Mouse (Mus musculus): ENCODE results near the gene Dad1. TPM values are rescaled to one million over a fixed set of nuclear protein-coding genes. Genes with fewer than 3 reads are reported as not detected.
"Not testable (repeated sequence)": the region's sequence is repeated elsewhere in the genome, so short reads cannot be mapped to it uniquely, and the experiment has no call there.

Gene Dad1
- polyA plus RNA-seq, 1 experiment, result 130 TPM

GRCm38 (mm10) chr14:54234231-54235040 is 19.5 kb downstream of the Dad1 start:
- TF ChIP-seq CTCF (IDR thresholded peaks at IDR 0.05; ENCODE audit: low read depth, low read length) (no peak), POLR2A (IDR thresholded peaks at IDR 0.05; ENCODE audit: borderline replicate concordance, low read depth, low read length) (no peak)
- peaks cover 31% of the 10 kb centered on the region for H3K4me1 ChIP-seq (ENCODE audit: control insufficient read depth, insufficient read depth, low read length)
- H3K4me3 ChIP-seq (ENCODE audit: insufficient read depth, low read length), result no peak overlapping the region
- no peak overlapping the region for H3K27ac ChIP-seq (ENCODE audit: insufficient read depth, low read depth, low read length)

DNA sequence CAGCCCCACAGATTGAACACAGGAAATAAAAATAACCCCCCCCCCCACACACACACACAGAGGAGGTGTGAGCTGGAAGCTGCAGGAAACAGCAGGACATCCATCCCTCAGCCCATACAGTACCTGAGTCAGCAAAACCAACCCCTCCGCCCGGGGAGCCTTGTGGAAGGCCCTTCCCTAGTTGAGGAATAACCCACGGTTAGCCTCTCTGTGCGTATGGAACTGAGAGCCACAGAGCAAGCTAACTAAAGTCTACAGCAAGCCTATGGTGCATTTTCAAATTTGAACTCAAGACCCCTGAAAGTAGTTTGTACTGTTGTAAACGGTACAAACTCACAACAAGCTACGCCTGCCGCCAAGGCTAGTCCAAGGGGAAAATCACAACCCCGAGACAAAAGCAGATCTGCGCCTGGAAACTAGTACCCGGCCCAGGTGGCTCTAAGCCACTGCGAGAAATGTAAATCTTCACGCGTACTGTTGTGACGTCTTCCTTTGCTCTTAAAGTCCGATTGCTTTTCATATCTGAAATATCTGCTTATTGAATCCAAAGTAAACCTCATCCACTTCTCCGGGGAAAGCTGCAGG is 20.3 kb downstream of the Dad1 start:
- peak overlapping the region; percentile 3; the same call in 1 of the 2 replicates for H3K4me3 ChIP-seq (ENCODE audit: insufficient read depth, low read length)
- H3K4me1 ChIP-seq (ENCODE audit: control insufficient read depth, insufficient read depth, low read length), result peaks cover 31% of the 10 kb centered on the region
- peak overlapping the region; percentile 38 for H3K27ac ChIP-seq (ENCODE audit: insufficient read depth, low read depth, low read length)
- no peak for TF ChIP-seq CTCF (IDR thresholded peaks at IDR 0.05; ENCODE audit: low read depth, low read length)
- TF ChIP-seq POLR2A (IDR thresholded peaks at IDR 0.05; ENCODE audit: borderline replicate concordance, low read depth, low read length), result no peak

DNA sequence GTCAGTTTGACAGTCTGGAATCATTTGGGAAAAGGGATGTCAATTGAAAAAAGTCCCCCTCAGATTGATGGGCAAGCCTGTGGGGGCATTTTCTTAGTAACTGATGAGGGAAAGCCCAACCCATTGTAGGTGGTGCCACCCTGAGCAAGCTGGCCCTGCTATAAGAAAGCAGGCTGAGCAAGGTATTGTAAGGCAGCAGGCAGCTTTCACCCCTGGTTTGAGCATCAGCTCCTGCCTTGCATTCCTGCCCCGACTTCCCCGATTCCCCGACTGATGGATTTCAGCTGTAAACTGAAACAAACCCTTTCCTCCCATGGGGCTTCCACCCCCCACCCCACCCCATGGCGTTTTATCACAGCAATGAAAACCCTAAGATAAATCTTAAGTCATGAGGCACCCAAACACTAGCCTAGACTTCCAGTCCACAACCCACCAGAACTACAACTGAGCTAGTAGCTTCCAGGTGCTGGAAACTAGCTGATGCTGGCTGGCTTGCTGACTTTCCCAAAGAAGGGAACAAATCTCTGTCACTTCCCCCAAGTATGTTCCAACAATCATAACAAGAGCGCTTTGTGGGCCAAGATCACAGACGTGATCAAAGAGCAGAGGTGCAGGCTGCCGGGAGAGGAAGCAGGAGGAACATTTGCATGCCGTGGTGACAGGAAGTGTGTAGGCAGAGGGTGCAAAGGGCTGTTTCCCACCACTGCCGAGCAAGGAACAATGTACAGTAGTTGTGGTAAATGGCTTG is 20.9 kb downstream of the Dad1 start:
- peak overlapping the region; percentile 42; the same call in 1 of the 2 replicates for H3K27ac ChIP-seq (ENCODE audit: insufficient read depth, low read depth, low read length)
- TF ChIP-seq CTCF (IDR thresholded peaks at IDR 0.05; ENCODE audit: low read depth, low read length) (no peak), POLR2A (IDR thresholded peaks at IDR 0.05; ENCODE audit: borderline replicate concordance, low read depth, low read length) (no peak)
- peak overlapping the region; percentile 3; the same call in 1 of the 2 replicates for H3K4me3 ChIP-seq (ENCODE audit: insufficient read depth, low read length)
- peaks cover 33% of the 10 kb centered on the region for H3K4me1 ChIP-seq (ENCODE audit: control insufficient read depth, insufficient read depth, low read length)

DNA sequence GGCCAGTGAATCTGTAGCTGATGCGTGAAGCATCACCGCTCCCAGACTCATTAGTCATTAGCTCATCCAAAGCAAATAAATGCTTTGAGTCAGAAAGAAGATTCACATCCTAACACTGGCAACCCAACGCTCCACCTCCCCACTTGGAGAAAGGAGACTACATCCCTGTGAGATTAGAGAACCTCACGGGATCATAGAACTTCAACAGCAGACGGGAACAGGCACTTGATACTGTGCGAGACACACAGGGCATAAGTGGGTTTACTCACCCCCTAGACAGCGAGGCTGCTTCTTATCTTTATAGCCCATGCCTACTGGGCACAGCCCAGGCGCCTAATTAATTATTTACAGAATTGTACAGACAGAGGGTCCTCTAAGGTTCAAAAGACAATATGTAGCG is 21.8 kb downstream of the Dad1 start:
- Histone ChIP-seq H3K4me1 (ENCODE audit: control insufficient read depth, insufficient read depth, low read length) (peaks cover 37% of the 10 kb centered on the region), H3K27ac (ENCODE audit: insufficient read depth, low read depth, low read length) (no peak overlapping the region), H3K4me3 (ENCODE audit: insufficient read depth, low read length) (no peak overlapping the region)
- TF ChIP-seq CTCF (IDR thresholded peaks at IDR 0.05; ENCODE audit: low read depth, low read length), result no peak
- no peak for TF ChIP-seq POLR2A (IDR thresholded peaks at IDR 0.05; ENCODE audit: borderline replicate concordance, low read depth, low read length)

DNA sequence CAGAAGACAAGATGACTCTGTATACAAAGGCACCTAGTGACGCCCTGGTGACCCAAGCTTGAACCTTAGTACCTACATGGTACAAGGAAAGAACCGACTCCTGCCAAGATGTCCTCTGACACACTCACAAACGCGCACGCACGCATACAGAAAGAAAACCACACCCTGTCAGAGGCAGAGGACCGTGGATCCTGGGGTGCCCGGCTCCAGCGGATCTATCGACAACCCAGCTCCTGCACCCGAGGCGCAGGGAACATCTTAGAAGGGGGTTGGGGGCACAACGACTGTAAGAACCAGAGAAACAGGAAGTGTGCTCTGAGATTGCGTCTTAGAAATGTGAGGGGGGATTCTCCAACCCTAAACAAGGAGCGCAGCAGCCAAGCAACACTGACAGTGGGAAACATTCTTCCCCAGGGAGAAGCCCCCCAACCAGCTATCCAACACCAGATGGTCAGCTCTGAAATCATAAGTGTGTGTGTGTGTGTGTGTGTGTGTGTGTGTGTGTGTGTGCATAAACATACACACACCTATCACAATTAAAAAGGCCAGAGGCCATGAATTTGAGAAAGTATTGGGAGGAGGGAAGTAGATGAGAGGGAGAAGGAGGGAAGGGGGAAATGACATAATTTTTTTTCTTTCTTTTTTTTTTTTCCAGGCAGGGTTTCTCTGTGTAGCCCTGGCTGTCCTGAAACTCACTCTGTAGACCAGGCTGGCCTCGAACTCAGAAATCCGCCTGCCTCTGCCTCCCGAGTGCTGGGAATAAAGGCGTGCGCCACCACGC is 22.5 kb downstream of the Dad1 start:
- TF ChIP-seq POLR2A (IDR thresholded peaks at IDR 0.05; ENCODE audit: borderline replicate concordance, low read depth, low read length), result no peak
- TF ChIP-seq CTCF (IDR thresholded peaks at IDR 0.05; ENCODE audit: low read depth, low read length), result no peak
- Histone ChIP-seq H3K4me3 (ENCODE audit: insufficient read depth, low read length) (no peak overlapping the region), H3K27ac (ENCODE audit: insufficient read depth, low read depth, low read length) (no peak overlapping the region), H3K4me1 (ENCODE audit: control insufficient read depth, insufficient read depth, low read length) (peaks cover 42% of the 10 kb centered on the region)

DNA sequence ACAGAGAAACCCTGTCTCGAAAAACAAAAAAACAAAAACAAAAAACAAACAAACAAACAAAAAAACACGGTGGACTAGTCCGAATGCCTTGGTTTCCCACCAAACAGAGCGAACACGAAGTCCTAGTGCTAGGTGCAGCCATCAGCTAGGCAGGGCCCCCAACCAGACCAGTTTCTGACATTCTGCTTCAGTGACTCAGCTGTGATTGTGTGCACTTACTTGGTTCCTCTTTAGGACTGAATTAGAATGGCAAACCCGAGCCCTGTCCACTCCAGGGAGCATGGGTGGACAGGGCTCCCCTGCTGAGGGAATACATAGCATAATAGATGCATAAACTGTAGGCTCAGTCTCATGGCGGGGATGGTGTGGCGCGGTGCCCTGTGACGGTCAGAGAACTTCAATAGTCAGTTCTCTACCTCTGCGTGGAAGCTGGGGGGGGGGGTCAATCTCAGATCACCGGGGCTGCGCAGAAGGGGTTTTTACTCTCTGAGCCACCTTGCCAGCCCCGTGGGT is 23.2 kb downstream of the Dad1 start:
- peaks cover 42% of the 10 kb centered on the region for H3K4me1 ChIP-seq (ENCODE audit: control insufficient read depth, insufficient read depth, low read length)
- H3K4me3 ChIP-seq (ENCODE audit: insufficient read depth, low read length), result no peak overlapping the region
- H3K27ac ChIP-seq (ENCODE audit: insufficient read depth, low read depth, low read length), result no peak overlapping the region
- TF ChIP-seq POLR2A (IDR thresholded peaks at IDR 0.05; ENCODE audit: borderline replicate concordance, low read depth, low read length) (no peak), CTCF (IDR thresholded peaks at IDR 0.05; ENCODE audit: low read depth, low read length) (no peak)

DNA sequence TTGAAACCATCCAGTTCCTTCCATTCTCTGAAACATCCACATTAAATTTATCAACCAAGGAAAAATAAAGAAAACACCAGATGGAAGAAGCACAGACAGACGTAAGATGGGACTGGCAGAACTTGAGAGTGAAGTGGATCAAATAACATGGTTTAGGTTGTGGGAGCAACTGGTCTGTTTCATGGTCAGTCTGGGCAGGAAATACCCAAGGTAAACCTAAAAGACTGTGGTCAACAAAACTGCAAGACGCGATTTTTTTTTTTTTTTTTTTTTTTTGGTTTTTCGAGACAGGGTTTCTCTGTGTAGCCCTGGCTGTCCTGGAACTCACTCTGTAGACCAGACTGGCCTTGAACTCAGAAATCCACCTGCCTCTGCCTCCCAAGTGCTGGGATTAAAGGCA is 24.1 kb downstream of the Dad1 start:
- H3K4me3 ChIP-seq (ENCODE audit: insufficient read depth, low read length); H3K27ac ChIP-seq (ENCODE audit: insufficient read depth, low read depth, low read length): not testable (repeated sequence)
- H3K4me1 ChIP-seq (ENCODE audit: control insufficient read depth, insufficient read depth, low read length), result peaks cover 42% of the 10 kb centered on the region

DNA sequence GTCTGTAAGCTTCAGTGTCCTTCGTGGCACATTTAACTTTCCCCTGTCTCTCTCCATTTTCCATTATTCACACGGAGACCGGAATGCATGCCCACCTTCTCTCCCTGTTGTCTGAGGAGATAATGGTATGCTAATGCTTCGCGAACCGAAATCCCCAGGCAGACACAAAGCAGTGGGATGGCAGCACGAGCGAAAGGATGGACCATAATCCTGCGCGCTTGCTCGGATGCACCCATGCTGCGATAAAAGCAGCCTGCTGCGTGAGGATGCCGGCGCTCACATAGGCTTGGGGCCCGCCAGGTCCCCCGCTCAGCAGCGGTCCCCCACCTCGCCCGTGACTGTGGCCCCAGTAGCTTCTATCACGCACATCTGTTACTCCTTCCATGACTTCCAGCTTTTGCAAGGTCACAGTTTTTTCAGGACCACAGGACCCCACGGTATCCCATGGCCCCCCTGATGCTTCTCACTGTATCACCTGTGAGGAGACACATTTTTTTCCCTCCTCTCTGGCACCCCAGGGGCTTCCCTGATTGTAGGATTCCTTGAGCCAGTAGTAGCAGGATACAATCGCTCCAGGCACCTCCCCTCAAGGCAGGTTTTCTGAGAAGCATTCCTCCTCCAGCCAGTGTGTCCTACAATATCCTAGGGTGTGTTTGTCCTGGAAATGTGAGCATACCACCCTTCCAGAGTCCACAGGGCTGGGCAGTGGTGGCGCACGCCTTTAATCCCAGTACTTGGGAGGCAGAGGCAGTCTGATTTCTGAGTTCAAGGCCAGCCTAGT is 24.8 kb downstream of the Dad1 start:
- TF ChIP-seq POLR2A (IDR thresholded peaks at IDR 0.05; ENCODE audit: borderline replicate concordance, low read depth, low read length) (no peak), CTCF (IDR thresholded peaks at IDR 0.05; ENCODE audit: low read depth, low read length) (no peak)
- Histone ChIP-seq H3K4me3 (ENCODE audit: insufficient read depth, low read length) (no peak overlapping the region), H3K4me1 (ENCODE audit: control insufficient read depth, insufficient read depth, low read length) (peaks cover 42% of the 10 kb centered on the region), H3K27ac (ENCODE audit: insufficient read depth, low read depth, low read length) (no peak overlapping the region)

- H3K4me3 ChIP-seq (ENCODE audit: insufficient read depth, low read length), result no peak overlapping the region
- TF ChIP-seq POLR2A (IDR thresholded peaks at IDR 0.05; ENCODE audit: borderline replicate concordance, low read depth, low read length), result no peak
- TF ChIP-seq CTCF (IDR thresholded peaks at IDR 0.05; ENCODE audit: low read depth, low read length), result no peak
- no peak overlapping the region for H3K27ac ChIP-seq (ENCODE audit: insufficient read depth, low read depth, low read length)
- H3K4me1 ChIP-seq (ENCODE audit: control insufficient read depth, insufficient read depth, low read length), result peaks cover 38% of the 10 kb centered on the region
Observed at GRCm38 (mm10) chr14:54228501-54228900, 25.4 kb downstream of the Dad1 start.

All from bone marrow macrophage, adult 2 months (primary cell).